Mouse (Mus musculus): ENCODE results near the gene Olfr1295.

Gene Olfr1295

DNA sequence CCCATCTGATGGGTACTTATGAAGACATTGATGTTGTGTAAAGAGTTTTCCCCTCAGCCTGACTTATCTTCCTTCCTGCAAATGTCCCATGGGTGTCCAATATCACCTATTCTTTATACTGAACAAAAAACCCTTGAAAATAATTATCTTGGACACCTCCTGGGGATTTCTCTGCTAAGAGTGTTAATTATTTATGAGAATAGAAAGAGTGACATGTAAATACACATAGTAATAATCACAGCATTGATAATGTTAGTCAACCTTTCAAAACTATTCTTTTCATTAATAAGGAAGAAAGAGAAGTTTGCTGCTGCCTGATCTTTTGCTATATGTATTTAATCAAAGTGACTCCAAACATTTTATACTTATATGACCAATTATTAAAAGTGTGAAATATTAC, at the start of gene Olfr1295:
Olfr1295 (minus strand) TSS at position 101 of the 400 bp plus-strand sequence.
- no peak for DNase-seq (ENCODE audit: low spot score)

DNA sequence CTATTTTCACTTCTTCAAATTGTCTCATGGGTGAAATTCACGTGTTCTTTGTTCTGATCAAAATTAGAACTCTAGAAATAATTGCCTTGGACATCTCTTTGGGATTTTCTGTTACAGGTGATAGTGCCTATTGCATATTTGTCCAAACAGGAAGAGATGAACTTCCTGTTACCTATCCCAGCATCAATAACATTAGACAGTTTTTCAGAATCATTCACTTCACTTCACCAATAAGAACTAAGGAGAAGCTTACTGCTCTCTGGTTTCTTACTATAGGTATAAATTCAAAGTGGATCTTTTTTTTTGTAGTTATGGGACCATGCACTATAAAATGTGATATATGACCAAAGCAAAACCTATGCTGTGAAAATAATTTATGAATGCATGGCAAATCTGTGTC, 29.3 kb downstream of the Olfr1295 start, which contains the start of gene Olfr1294:
Olfr1294 (minus strand) TSS at position 101 of the 400 bp plus-strand sequence.
- DNase-seq (ENCODE audit: low spot score) = no peak

DNA sequence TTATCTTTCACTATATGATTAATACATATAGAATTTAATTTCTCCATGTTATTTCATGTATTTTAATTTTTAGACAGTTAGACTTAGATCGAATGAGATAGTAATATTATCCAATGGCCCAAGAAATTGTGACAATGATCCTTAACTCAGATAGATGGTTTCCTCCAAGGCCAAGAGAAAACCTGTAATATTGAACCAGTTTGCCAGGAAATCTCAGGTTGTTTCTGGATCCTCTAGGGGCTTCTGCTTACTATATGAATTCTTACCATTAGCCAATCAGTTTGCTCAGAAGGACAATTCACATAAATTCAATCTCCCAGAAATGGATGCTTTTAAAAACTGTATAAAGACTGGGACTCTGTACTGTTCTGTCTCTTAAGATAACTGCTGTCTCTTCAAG, 44.6 kb downstream of the Olfr1295 start, which contains the start of gene Olfr1293-ps:
Olfr1293-ps (plus strand) TSS at position 301 of the 400 bp plus-strand sequence.
- DNase-seq (ENCODE audit: low spot score) = no peak

DNA sequence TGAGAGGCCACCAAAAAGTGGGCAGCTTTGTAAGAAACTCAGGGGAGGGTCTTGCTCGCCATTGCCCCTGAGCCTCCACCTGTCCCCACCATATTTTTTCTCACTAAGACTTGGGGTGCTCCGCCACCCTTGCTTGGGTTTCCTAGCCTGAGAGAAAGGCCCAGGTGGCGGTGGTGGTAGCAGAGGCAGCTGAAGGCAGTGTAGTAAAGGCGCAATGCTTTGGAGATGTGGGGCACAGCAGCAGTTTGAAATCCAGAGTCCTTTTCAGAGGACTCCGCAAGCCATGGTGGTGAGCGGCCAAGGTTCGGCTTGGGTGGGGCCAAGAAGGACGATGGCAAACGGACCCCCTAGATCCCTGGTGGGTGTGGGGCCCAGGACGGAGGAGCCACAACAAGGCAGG, 52.0 kb downstream of the Olfr1295 start:
- no peak for DNase-seq (ENCODE audit: low spot score)
